Mouse (Mus musculus) left cerebral cortex, adult 18-20 months (tissue): ENCODE measurements around the gene Pilrb2. TPM values are rescaled to one million over a fixed set of nuclear protein-coding genes. Genes with fewer than 3 reads are reported as not detected.
"Not testable (repeated sequence)": the region's sequence is repeated elsewhere in the genome, so short reads cannot be mapped to it uniquely, and the experiment has no call there.

Source experiments
- DNase-seq, 2 experiments: peaks; one replicate each; pipeline ENCODE4 v3.0.0; 2021 to 2022; ENCODE audit warnings: low spot score in 2 of 2, mixed read lengths in 1 of 2
- total RNA-seq, 2 experiments: library from RNA; stranded (reverse); gene quantifications; 2 replicates each; pipeline ENCODE4 v1.2.3; 2021

The Pilrb2 gene
- total RNA-seq, 2 experiments from 2014 or later = 0.19 TPM; not detected in 1

GRCm38 (mm10) chr5:137835966-137836520, 35.6 kb downstream of the Pilrb2 start, which contains the start of gene Pilra:
TSS of gene Pilra (minus strand) at chr5:137836281.
- DNase-seq = not testable (repeated sequence)

- no peak for DNase-seq
Observed at GRCm38 (mm10) chr5:137833500-137833899, 38.1 kb downstream of the Pilrb2 start.

- no peak for DNase-seq
Observed at GRCm38 (mm10) chr5:137831506-137831905, 40.1 kb downstream of the Pilrb2 start.

- no peak for DNase-seq
Observed at GRCm38 (mm10) chr5:137831106-137831505, 40.5 kb downstream of the Pilrb2 start.

- no peak for DNase-seq
Observed at GRCm38 (mm10) chr5:137830238-137830637, 41.4 kb downstream of the Pilrb2 start.

- no peak for DNase-seq
Observed at GRCm38 (mm10) chr5:137828694-137829093, 42.9 kb downstream of the Pilrb2 start.

GRCm38 (mm10) chr5:137826421-137826820, 45.2 kb downstream of the Pilrb2 start:
- DNase-seq = no peak

- DNase-seq = no peak
Observed at GRCm38 (mm10) chr5:137825971-137826370, 45.6 kb downstream of the Pilrb2 start.

GRCm38 (mm10) chr5:137825030-137825429, 46.6 kb downstream of the Pilrb2 start:
- no peak for DNase-seq

GRCm38 (mm10) chr5:137823455-137824045, 48.1 kb downstream of the Pilrb2 start:
- no peak for DNase-seq

- no peak for DNase-seq
Observed at GRCm38 (mm10) chr5:137822602-137823001, 49.0 kb downstream of the Pilrb2 start.

- DNase-seq = no peak
Observed at GRCm38 (mm10) chr5:137822126-137822525, 49.5 kb downstream of the Pilrb2 start.

GRCm38 (mm10) chr5:137817466-137818222, 54.0 kb downstream of the Pilrb2 start:
- DNase-seq = no peak

Other genes starting within 250 kb of the Pilrb2 start
- gene Fbxo24, start 242.8 kb downstream of the Pilrb2 start, total RNA-seq = under 1 TPM; 0.21 to 0.45 TPM
- 10 to 100 TPM; 13.8 to 14.3 TPM for gene Lrch4, start 242.7 kb downstream of the Pilrb2 start, total RNA-seq
- gene Gm20605, start 242.6 kb downstream of the Pilrb2 start, total RNA-seq = 10 to 100 TPM in 1 of 2 experiments, 1 to 10 TPM in 1; 9.7 to 10.1 TPM
- 10 to 100 TPM in 1 of 2 experiments, 1 to 10 TPM in 1; 6.9 to 10.6 TPM for gene Sap25, start 230.5 kb downstream of the Pilrb2 start, total RNA-seq
- gene Irs3, start 226.1 kb downstream of the Pilrb2 start, total RNA-seq = under 1 TPM; 0.44 to 0.87 TPM
- gene Agfg2, start 187.1 kb downstream of the Pilrb2 start, total RNA-seq = 10 to 100 TPM; 46.9 to 48.9 TPM
- 10 to 100 TPM; 80.1 to 82.0 TPM for gene Nyap1, start 130.2 kb downstream of the Pilrb2 start, total RNA-seq
- 100 to 1,000 TPM; 139 to 145 TPM for gene Tsc22d4, start 126.1 kb downstream of the Pilrb2 start, total RNA-seq
- gene Ppp1r35, start 93.0 kb downstream of the Pilrb2 start, total RNA-seq = 10 to 100 TPM; 23.7 to 25.7 TPM
- 10 to 100 TPM; 39.1 to 50.2 TPM for gene Mepce, start 84.2 kb downstream of the Pilrb2 start, total RNA-seq
- 1 to 10 TPM; 5.9 to 7.6 TPM for gene Zcwpw1, start 84.0 kb downstream of the Pilrb2 start, total RNA-seq
- under 1 TPM; 0.51 to 0.91 TPM for gene Pilra, start 35.5 kb downstream of the Pilrb2 start, total RNA-seq
- gene Pilrb1, start 13.7 kb downstream of the Pilrb2 start, total RNA-seq = not detected
- gene Cyp3a13, start 49.8 kb upstream of the Pilrb2 start, total RNA-seq = under 1 TPM in 1 of 2 experiments, not detected in 1; 0.19 TPM
- gene Gjc3, start 91.3 kb upstream of the Pilrb2 start, total RNA-seq = 10 to 100 TPM; 13.0 to 15.0 TPM
- not detected for gene Azgp1, start 109.7 kb upstream of the Pilrb2 start, total RNA-seq
- gene Smok3a, start 149.4 kb upstream of the Pilrb2 start, total RNA-seq = not detected
- not detected for gene Smok3b, start 149.6 kb upstream of the Pilrb2 start, total RNA-seq
- gene Smok3c, start 181.4 kb upstream of the Pilrb2 start, total RNA-seq = not detected
- 10 to 100 TPM; 40.5 to 42.3 TPM for gene Zkscan1, start 213.3 kb upstream of the Pilrb2 start, total RNA-seq
- 10 to 100 TPM; 17.2 to 17.4 TPM for gene Zscan21, start 245.1 kb upstream of the Pilrb2 start, total RNA-seq